Mouse (Mus musculus): ENCODE results near the gene Alkbh3.
A peak's percentile ranks its signal among the peaks of the same experiment; 100 is the strongest.

The Alkbh3 gene

DNA sequence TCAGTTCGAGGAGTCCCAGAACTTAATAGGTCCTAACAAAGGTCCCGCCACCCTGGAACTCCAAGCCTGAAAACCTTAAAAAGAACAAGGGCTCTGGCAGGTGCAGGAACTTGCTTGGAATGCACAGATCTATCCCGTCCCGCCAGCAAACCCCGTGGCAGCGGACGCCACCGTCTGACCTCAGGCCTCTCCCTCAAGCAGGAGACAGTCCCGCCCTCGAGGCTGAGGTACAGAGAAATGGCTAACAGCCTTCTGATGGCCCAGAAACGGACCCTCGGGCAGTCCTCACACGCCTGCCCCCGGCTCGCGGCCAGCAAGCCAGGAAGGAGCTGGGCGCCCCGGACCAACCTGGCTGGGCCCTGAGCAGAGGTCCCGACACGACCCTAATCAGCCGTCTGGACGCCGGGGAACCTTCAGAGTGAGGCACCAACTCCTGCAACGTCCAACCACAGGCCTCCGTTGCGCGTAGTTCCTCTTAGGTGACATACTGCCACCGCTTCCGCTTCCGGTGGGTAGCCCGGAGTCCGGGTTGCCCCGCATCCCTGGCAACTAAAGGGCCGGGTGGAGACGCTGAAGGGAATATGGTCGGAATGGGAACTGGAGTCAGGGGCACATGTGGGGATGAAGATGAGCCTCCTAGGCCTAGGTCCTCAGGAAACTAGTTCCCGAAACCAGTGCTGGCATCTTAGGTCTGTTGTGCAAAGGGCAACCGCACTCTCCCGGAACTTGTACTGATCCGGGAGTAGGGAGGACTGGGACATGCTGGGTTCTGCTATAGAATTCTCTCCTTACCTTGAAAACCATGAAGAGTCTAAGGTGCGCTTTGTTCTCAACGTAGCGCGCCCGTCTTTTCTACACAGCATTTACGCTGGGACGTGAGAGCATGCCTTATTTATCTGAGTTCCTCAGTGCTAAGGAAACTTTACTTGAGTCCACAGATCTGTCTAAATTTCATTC, at the start of gene Alkbh3:
Gene Alkbh3, minus strand, starts transcription at position 473 of the 957 bp plus-strand sequence.
- peak; percentile 96 for DNase-seq (ENCODE audit: low read depth, low spot score)

DNA sequence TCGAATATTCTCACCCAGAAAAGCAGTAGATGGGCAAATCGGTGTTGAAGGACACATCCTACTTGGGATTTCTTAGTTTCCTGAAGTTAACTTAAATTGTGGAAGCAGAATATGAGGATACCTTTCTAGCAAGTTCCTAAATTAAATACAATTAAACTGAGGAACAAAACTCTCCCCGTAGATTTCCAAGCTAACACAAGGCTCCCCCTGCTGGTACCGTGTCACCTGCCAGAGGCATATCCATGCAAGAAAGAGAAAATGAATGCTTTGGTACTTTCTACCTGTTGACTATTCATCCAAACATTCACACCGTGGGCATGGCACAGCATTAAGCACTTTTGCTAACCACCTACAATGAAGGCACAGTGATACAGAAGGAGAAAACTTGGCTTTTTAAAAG, 48.9 kb upstream of the Alkbh3 start:
- peak; percentile 20 for DNase-seq (ENCODE audit: low read depth, low spot score)

GRCm38 (mm10) chr2:94054813-94055212, 44.2 kb upstream of the Alkbh3 start:
- peak; percentile 53 for DNase-seq (ENCODE audit: low read depth, low spot score)

- no peak for DNase-seq (ENCODE audit: low read depth, low spot score)
Measured at GRCm38 (mm10) chr2:94051952-94052351, 41.3 kb upstream of the Alkbh3 start.

DNA sequence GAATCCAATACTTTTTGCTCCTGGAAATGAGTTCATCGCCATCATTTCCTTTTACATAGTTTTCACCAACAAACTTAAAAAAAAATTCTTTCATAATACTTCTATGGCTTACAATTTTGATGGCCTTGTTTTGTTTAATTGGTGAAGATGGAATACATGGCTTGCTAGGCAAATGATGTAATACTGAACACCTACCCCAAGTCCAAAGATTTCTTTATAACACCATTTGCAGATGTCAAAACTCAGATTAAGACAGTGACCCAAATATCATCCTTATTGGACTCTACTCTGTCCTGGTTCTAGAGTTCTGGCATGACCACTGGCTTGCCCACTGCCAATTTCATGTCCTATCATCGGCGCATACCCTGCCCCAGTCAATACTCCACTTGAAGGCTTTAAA, 40.3 kb upstream of the Alkbh3 start:
- DNase-seq (ENCODE audit: low read depth, low spot score): no peak

GRCm38 (mm10) chr2:94049471-94050176, 39.0 kb upstream of the Alkbh3 start:
- no peak for DNase-seq (ENCODE audit: low read depth, low spot score)

DNA sequence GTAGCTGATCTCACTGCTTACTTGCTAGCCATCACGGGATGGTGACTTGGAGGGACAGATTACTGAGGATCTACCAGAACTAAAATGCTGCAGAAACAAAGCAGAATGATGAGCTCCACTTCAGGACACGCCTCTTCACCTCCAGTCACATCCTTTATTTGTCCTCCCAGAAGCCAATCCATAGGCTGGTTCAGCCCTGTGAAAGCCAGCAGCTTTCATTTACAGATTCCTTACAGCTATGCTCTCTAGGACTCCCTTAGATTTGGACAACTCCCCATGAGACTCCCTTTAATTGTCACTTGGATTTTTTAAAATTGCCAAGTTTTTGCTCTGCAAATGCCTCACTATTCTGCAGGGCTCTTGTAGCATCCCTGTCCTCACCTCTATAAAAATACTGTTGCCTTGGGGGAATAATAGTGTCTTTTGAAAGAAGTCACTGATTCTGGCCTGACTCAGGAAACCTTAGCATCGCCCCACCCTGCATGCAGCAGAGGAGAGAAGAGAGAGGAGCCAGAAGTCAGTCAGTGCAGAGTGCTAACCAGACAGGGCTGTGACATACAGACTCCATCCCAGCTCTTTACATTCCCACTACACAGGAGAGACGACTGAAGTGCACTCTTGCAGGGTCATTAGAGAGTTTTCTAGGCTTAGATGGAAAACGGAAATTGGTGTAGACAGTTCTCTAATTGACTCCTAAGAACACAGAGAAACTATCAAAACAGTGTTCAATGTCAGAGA, 38.3 kb upstream of the Alkbh3 start:
- no peak for DNase-seq (ENCODE audit: low read depth, low spot score)

DNA sequence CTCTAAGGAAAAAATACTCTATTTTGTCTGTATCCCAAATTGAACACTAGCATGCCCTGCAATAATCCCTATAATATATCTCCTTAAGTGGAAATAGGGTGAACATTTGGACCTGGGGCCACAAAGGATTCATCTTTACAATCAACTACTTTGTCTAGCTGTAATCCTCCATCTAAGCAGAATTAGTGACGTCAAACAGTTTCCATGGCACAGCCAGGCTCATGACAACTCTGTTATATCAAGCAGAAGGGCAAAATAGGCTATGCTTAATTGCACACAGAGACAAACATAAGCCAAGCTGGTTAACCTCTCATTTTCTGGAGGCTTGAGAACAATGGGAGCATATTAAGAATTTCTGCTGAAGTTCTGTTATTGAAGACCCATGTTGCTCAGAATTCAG, 37.7 kb upstream of the Alkbh3 start:
- no peak for DNase-seq (ENCODE audit: low read depth, low spot score)

DNA sequence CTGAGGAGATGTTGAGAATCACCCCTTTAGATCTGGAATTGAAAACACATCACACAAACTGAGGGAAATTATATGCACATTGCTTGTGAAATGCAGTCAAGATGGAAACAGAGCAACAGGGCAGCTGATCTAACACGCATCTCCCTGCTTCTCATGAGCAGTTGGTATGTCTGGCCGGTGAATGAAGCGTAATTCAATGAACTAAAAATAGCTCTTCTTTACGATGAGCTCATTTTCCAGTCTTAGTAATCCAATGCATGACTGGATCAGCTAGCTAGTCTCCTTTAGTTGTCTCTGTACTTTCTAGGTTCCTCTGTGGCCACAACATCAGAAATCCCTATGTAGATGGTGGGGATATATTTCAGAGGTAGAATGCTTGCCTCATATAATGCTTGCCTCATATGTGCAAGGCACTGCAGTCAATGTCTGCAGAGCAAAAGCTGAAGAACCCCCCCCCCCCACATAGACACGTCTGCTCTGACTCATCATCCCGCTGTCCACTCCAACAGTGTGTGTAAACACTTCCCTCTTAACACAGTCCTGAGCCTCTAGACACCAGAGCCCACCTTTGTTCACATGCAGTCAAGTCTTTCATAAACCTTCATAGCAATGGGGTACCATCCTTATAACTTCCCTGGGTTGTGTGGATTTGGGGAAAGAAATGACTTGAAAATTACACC, 34.9 kb upstream of the Alkbh3 start:
- DNase-seq (ENCODE audit: low read depth, low spot score): no peak

- DNase-seq (ENCODE audit: low read depth, low spot score): no peak
Measured at GRCm38 (mm10) chr2:94044174-94044573, 33.6 kb upstream of the Alkbh3 start.

- DNase-seq (ENCODE audit: low read depth, low spot score): peak; percentile 12
Measured at GRCm38 (mm10) chr2:94043662-94044061, 33.1 kb upstream of the Alkbh3 start.

DNA sequence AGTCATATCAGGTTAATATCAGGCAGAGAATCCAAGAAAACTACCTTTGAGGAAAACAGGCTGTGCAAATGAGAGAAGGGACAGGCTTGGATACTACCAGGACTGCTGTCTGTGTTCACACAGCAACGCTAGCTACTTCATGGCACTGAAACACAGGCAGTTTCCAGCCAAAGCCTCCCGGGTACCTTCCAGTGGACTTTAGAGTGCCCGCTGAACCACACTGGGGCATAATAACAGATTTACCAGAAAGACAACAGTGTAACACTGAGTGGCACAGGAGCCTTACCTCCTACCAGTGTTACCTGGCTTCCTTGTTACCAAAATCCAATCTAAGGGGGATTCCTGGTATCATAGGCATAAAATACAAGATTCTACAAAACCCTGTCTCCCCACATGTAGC, 31.9 kb upstream of the Alkbh3 start:
- no peak for DNase-seq (ENCODE audit: low read depth, low spot score)

- DNase-seq (ENCODE audit: low read depth, low spot score): peak; percentile 71
Measured at GRCm38 (mm10) chr2:94040391-94041125, 30.0 kb upstream of the Alkbh3 start.

GRCm38 (mm10) chr2:94035428-94036331, 25.1 kb upstream of the Alkbh3 start:
- DNase-seq (ENCODE audit: low read depth, low spot score): peak; percentile 60

DNA sequence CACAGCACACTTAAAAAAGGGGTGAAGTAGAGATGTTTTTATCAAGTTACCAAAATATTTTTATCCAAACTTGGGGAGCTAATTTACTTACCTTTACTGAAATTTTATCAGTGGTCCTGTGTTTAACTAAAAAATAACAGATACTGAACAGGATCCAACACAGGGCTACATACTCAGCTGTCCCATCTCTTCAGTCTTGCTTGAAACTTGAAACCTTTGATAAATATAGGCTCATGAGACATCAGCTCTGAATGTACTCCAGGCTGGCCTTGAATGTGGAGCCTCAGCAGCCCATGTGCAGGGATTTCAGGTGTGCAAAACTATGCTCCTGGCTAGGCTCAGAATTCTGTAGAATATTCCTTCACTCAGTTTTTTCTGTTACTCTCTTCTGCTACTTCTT, 20.0 kb upstream of the Alkbh3 start:
- no peak for DNase-seq (ENCODE audit: low read depth, low spot score)

DNA sequence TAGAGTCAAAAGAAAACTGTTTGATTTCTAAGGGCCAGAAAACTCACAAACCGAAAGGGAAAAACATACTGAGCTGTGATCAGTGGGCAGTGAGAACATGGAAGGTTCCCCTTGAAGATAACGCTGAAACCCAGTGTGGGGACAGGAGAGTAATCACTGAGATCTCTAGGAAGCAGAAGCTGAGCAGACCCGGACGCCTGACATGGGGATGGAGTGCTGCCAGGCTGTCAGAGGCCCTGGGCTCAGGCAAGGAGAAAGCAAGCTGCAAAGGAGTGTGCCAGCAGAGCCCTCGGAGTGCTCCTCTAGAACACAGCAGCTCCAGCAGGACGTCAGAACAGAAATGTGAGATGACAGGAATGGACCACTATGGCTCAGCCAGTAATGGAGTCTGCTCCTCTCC, 14.0 kb upstream of the Alkbh3 start:
- no peak for DNase-seq (ENCODE audit: low read depth, low spot score)

DNA sequence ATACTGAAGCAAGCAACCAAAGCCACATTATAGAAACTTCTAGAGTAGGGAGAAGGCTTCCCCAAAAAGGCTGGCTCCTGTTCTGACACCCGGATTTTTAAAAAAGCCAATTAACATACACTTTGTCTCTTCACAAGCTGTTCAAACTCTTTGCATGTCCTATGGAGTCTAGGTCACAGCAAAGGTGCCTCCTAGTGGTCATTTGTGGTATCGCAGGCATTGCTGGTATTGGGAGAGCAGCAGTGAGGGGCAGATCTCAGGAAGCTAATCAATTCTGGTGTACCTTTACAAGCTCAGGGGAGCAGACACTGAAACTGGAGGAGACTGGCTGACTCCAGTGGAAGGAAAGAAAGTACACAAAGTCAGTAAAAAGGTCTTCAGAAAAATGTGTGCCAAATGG, 8.3 kb downstream of the Alkbh3 start:
- DNase-seq (ENCODE audit: low read depth, low spot score): peak; percentile 87

- DNase-seq (ENCODE audit: low read depth, low spot score): no peak
Measured at GRCm38 (mm10) chr2:94001918-94002317, 8.7 kb downstream of the Alkbh3 start.

DNA sequence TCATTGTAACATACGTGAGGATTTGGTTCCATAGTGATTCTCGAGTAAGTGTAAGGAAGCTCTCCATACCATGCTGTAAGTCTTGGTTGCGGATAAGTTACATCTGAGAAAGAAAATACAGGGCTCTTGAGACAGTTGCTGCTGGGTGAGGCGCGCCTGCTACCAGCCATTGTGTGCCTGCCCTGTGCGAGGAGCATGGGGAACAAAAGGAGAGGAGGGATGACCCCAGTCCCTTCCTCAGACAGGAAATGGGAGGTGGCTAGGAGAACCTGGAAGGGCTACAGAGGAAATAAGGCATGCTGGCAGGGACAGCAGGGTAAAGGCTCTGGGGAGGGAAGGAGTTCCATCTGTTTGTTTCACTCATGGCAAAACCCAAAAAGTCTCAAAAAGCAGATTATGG, 9.2 kb downstream of the Alkbh3 start:
- peak; percentile 48 for DNase-seq (ENCODE audit: low read depth, low spot score)

DNA sequence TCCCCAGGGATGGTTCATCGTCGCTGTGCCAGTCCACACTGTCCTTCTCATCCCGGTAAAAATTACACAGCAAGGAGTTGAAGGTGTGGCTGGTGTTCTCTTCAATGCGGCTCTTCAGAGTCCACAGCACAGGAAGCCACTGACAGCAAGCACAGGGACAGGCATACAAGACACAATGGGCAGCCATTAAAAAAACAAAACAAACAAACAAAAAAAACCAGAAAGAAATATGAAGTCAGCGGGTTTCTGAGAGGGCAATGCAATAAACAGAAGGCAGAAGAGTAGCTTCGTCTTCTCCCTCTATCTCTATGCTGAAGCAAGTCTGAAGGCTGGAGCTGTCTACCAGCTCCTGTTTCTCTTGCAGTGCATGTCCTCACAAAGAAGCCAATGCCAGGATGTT, 14.4 kb downstream of the Alkbh3 start, which contains the start of gene Gm27027:
Gene Gm27027, minus strand, starts transcription at position 101 of the 400 bp plus-strand sequence.
- DNase-seq (ENCODE audit: low read depth, low spot score): no peak
